Mouse (Mus musculus): ENCODE results near the gene Zfp90. TPM values are rescaled to one million over a fixed set of nuclear protein-coding genes. Genes with fewer than 3 reads are reported as not detected.
A peak's percentile ranks its signal among the peaks of the same experiment; 100 is the strongest.

Gene Zfp90
- total RNA-seq (2021) = 10 to 100 TPM; 11.1 to 11.8 TPM
- long read RNA-seq, experiment 1, partial matches to known transcripts = 2 of 9 reads
- long read RNA-seq, experiment 1, other reads (novel, unspliced or antisense) = 2 of 9 reads
- long read RNA-seq, experiment 2, partial matches to known transcripts = 2 of 9 reads
- long read RNA-seq, experiment 2, other reads (novel, unspliced or antisense) = 2 of 9 reads

GRCm38 (mm10) chr8:106415182-106415971 is at the start of gene Zfp90:
Zfp90 (plus strand) TSS chr8:106415327.
- H3K4me3 ChIP-seq = peak within 1 kb of the TSS; percentile 88
- peak; percentile 92 to 93 for DNase-seq (ENCODE audit: extremely low spot score in 1 of 2, low spot score in 2 of 2)
- intact Hi-C loops (cut with DNase I) = loop anchor here (10.0 kb wide), 2 partner anchors 229 to 469 kb away; no protein-coding TSS in a partner anchor
- peak; percentile 80 for TF ChIP-seq CTCF (IDR thresholded peaks at IDR 0.05)
- H3K27ac ChIP-seq = peak within 1 kb of the TSS; percentile 58

- Histone ChIP-seq H3K27ac (no peak overlapping the region), H3K4me3 (no peak overlapping the region)
- no peak for DNase-seq (ENCODE audit: extremely low spot score in 1 of 2, low spot score in 2 of 2)
- intact Hi-C loops (cut with DNase I) = loop anchor here (10.0 kb wide), 1 partner anchor 246 kb away; no protein-coding TSS in a partner anchor
- peak; percentile 11; the same call in 1 of the 2 replicates for TF ChIP-seq CTCF (IDR thresholded peaks at IDR 0.05)
These were observed 46.6 kb upstream of the Zfp90 start for GRCm38 (mm10) chr8:106368501-106368900.

- no peak for TF ChIP-seq CTCF (IDR thresholded peaks at IDR 0.05)
- intact Hi-C loops (cut with DNase I) = loop anchor here (10.0 kb wide), 1 partner anchor 246 kb away; no protein-coding TSS in a partner anchor
- no peak for DNase-seq (ENCODE audit: extremely low spot score in 1 of 2, low spot score in 2 of 2)
- Histone ChIP-seq H3K4me3 (no peak overlapping the region), H3K27ac (no peak overlapping the region)
These were observed 46.1 kb upstream of the Zfp90 start for GRCm38 (mm10) chr8:106369069-106369468.

GRCm38 (mm10) chr8:106375957-106376356 is 39.2 kb upstream of the Zfp90 start:
- no peak overlapping the region for H3K4me3 ChIP-seq
- H3K27ac ChIP-seq = no peak overlapping the region
- intact Hi-C loops (cut with DNase I) = no loop called here
- no peak for DNase-seq (ENCODE audit: extremely low spot score in 1 of 2, low spot score in 2 of 2)
- TF ChIP-seq CTCF (IDR thresholded peaks at IDR 0.05) = no peak

GRCm38 (mm10) chr8:106376862-106377261 is 38.3 kb upstream of the Zfp90 start:
- no peak for DNase-seq (ENCODE audit: extremely low spot score in 1 of 2, low spot score in 2 of 2)
- intact Hi-C loops (cut with DNase I) = no loop called here
- H3K4me3 ChIP-seq = no peak overlapping the region
- no peak overlapping the region for H3K27ac ChIP-seq
- no peak for TF ChIP-seq CTCF (IDR thresholded peaks at IDR 0.05)

- Histone ChIP-seq H3K27ac (no peak overlapping the region), H3K4me3 (no peak overlapping the region)
- intact Hi-C loops (cut with DNase I) = no loop called here
- DNase-seq (ENCODE audit: extremely low spot score in 1 of 2, low spot score in 2 of 2) = no peak
- no peak for TF ChIP-seq CTCF (IDR thresholded peaks at IDR 0.05)
These were observed 36.6 kb upstream of the Zfp90 start for GRCm38 (mm10) chr8:106378501-106379048.

- H3K4me3 ChIP-seq = no peak overlapping the region
- DNase-seq (ENCODE audit: extremely low spot score in 1 of 2, low spot score in 2 of 2) = no peak
- intact Hi-C loops (cut with DNase I) = no loop called here
- no peak for TF ChIP-seq CTCF (IDR thresholded peaks at IDR 0.05)
- H3K27ac ChIP-seq = no peak overlapping the region
These were observed 35.8 kb upstream of the Zfp90 start for GRCm38 (mm10) chr8:106379357-106379756.

- TF ChIP-seq CTCF (IDR thresholded peaks at IDR 0.05) = no peak
- H3K4me3 ChIP-seq = no peak overlapping the region
These were observed 34.1 kb upstream of the Zfp90 start for GRCm38 (mm10) chr8:106381026-106381425.

GRCm38 (mm10) chr8:106387801-106388415 is 27.2 kb upstream of the Zfp90 start:
- Histone ChIP-seq H3K27ac (no peak overlapping the region), H3K4me3 (no peak overlapping the region)
- DNase-seq (ENCODE audit: extremely low spot score in 1 of 2, low spot score in 2 of 2) = no peak
- no peak for TF ChIP-seq CTCF (IDR thresholded peaks at IDR 0.05)
- intact Hi-C loops (cut with DNase I) = no loop called here

More at GRCm38 (mm10) chr8:106381026-106381425, 34.1 kb upstream of the Zfp90 start:
- intact Hi-C loops (cut with DNase I) = no loop called here
- no peak overlapping the region for H3K27ac ChIP-seq
- no peak for DNase-seq (ENCODE audit: extremely low spot score in 1 of 2, low spot score in 2 of 2)

- intact Hi-C loops (cut with DNase I) = no loop called here
- TF ChIP-seq CTCF (IDR thresholded peaks at IDR 0.05) = no peak
- DNase-seq (ENCODE audit: extremely low spot score in 1 of 2, low spot score in 2 of 2) = no peak
- Histone ChIP-seq H3K4me3 (no peak overlapping the region), H3K27ac (no peak overlapping the region)
These were observed 20.6 kb upstream of the Zfp90 start for GRCm38 (mm10) chr8:106394493-106394892.

- H3K4me3 ChIP-seq = no peak overlapping the region
- no peak for DNase-seq (ENCODE audit: extremely low spot score in 1 of 2, low spot score in 2 of 2)
- H3K27ac ChIP-seq = no peak overlapping the region
- TF ChIP-seq CTCF (IDR thresholded peaks at IDR 0.05) = no peak
- intact Hi-C loops (cut with DNase I) = loop anchor here (5.0 to 10.0 kb wide), 3 partner anchors 172 to 235 kb away; partner anchors contain the start of genes Prmt7, Slc7a6 and Slc7a6os
These were observed 15.4 kb upstream of the Zfp90 start for GRCm38 (mm10) chr8:106399694-106400093.

Data from left cerebral cortex, adult 2 months (tissue).